Mouse (Mus musculus): ENCODE data around the gene Gm10100. TPM values are rescaled to one million over a fixed set of nuclear protein-coding genes. Genes with fewer than 3 reads are reported as not detected.
"Not testable (repeated sequence)": the region's sequence is repeated elsewhere in the genome, so short reads cannot be mapped to it uniquely, and the experiment has no call there.

Gm10100 gene
- polyA plus RNA-seq, 1 experiment from 2014 or later: not detected

GRCm38 (mm10) chr10:77715507-77715906, 10.8 kb upstream of the Gm10100 start, which contains the start of gene Gm10142:
TSS of gene Gm10142 (plus strand) at chr10:77715807.
- WGBS: 88% methylated on average over 1 of the region's 1 CpGs

DNA sequence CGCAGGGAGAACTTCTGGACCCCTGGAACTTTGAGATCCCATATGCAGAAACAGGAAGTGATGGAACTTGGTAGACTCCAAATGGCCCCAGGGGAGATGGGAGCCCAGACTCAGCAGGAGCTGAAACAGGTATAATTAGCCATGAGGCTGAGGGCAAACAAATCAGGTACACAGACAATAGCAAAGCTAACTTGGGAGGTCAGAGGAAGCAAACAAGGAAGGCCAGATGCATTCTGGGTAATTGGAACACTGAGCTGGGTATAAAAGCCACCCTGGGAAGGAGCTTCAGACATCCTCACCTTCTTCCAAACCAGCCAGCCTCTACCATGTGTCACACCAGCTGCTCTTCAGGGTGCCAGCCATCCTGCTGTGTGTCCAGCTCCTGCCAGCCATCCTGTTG, 6.0 kb upstream of the Gm10100 start, which contains the start of gene Krtap12-1:
TSS of gene Krtap12-1 (plus strand) at position 301 of the 400 bp plus-strand sequence.
- 72% methylated on average over 1 of the region's 1 CpGs for WGBS
- H3K36me3 ChIP-seq; H3K4me3 ChIP-seq (replicated peaks); H3K4me1 ChIP-seq; H3K27me3 ChIP-seq (replicated peaks); H3K9ac ChIP-seq; ATAC-seq (ENCODE audit: insufficient read depth, low FRiP score, low read depth); H3K9me3 ChIP-seq; H3K4me2 ChIP-seq; H3K27ac ChIP-seq: not testable (repeated sequence)

More at GRCm38 (mm10) chr10:77715507-77715906, 10.8 kb upstream of the Gm10100 start, which contains the start of gene Gm10142:
- H3K4me1 ChIP-seq: no peaks in the 10 kb centered on the region
- no peaks in the 10 kb centered on the region for H3K36me3 ChIP-seq
- no peak within 1 kb of the TSS for H3K27ac ChIP-seq
- no peak within 1 kb of the TSS for H3K4me2 ChIP-seq
- ATAC-seq (ENCODE audit: insufficient read depth, low FRiP score, low read depth): no peak
- no peak within 1 kb of the TSS for H3K9ac ChIP-seq
- no peak within 1 kb of the TSS for H3K4me3 ChIP-seq (replicated peaks)
- H3K27me3 ChIP-seq (replicated peaks): no peaks in the 10 kb centered on the region
- no peaks in the 10 kb centered on the region for H3K9me3 ChIP-seq

GRCm38 (mm10) chr10:77724855-77725254, 1.4 kb upstream of the Gm10100 start:
- no peak overlapping the region for H3K27ac ChIP-seq
- no peak overlapping the region for H3K4me2 ChIP-seq
- H3K36me3 ChIP-seq: no peaks in the 10 kb centered on the region
- no peak overlapping the region for H3K9ac ChIP-seq
- H3K4me3 ChIP-seq (replicated peaks): no peak overlapping the region
- 77% methylated on average over 8 of the region's 8 CpGs for WGBS
- ATAC-seq (ENCODE audit: insufficient read depth, low FRiP score, low read depth): no peak
- no peaks in the 10 kb centered on the region for H3K4me1 ChIP-seq
- no peaks in the 10 kb centered on the region for H3K9me3 ChIP-seq
- no peaks in the 10 kb centered on the region for H3K27me3 ChIP-seq (replicated peaks)

- Histone ChIP-seq H3K27ac (no peak overlapping the region), H3K36me3 (no peaks in the 10 kb centered on the region), H3K4me3 (replicated peaks) (no peak overlapping the region), H3K4me1 (no peaks in the 10 kb centered on the region), H3K27me3 (replicated peaks) (no peaks in the 10 kb centered on the region), H3K9me3 (no peaks in the 10 kb centered on the region), H3K9ac (no peak overlapping the region), H3K4me2 (no peak overlapping the region)
- 57% methylated on average over 4 of the region's 4 CpGs for WGBS
- ATAC-seq (ENCODE audit: insufficient read depth, low FRiP score, low read depth): no peak
These were observed 2.0 kb downstream of the Gm10100 start for GRCm38 (mm10) chr10:77728280-77728679.

DNA sequence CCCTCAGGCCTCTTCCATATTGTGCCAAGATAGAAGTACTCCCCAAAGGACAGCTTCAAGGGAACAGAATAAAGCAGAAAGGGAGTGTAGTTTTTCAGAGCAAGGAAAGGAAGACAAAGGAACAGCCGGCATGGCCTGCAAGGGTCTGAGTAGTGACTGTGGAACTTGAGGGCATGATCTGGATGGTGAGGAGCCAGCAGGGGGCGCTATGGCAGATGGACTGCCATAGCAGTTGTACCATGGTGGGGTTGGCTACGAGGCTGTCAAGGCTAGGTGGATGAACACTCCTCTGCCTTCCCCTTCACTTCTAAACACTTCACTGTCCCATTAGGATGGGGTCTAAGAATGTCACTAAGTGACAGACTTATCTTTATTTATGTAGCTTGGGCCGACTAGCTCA, 3.0 kb downstream of the Gm10100 start:
- no peak for ATAC-seq (ENCODE audit: insufficient read depth, low FRiP score, low read depth)
- H3K9me3 ChIP-seq: no peaks in the 10 kb centered on the region
- H3K36me3 ChIP-seq: no peaks in the 10 kb centered on the region
- H3K4me3 ChIP-seq (replicated peaks): no peak overlapping the region
- no peak overlapping the region for H3K27ac ChIP-seq
- WGBS: 36% methylated on average over 4 of the region's 4 CpGs
- H3K9ac ChIP-seq: no peak overlapping the region
- no peaks in the 10 kb centered on the region for H3K4me1 ChIP-seq
- H3K4me2 ChIP-seq: no peak overlapping the region
- no peaks in the 10 kb centered on the region for H3K27me3 ChIP-seq (replicated peaks)

GRCm38 (mm10) chr10:77735928-77736327, 9.6 kb downstream of the Gm10100 start:
- 91% methylated on average over 1 of the region's 1 CpGs for WGBS
- H3K9ac ChIP-seq: no peak overlapping the region
- no peak for ATAC-seq (ENCODE audit: insufficient read depth, low FRiP score, low read depth)
- H3K27ac ChIP-seq: no peak overlapping the region
- H3K4me3 ChIP-seq (replicated peaks): no peak overlapping the region
- no peaks in the 10 kb centered on the region for H3K4me1 ChIP-seq
- H3K9me3 ChIP-seq: no peaks in the 10 kb centered on the region
- H3K36me3 ChIP-seq: no peaks in the 10 kb centered on the region
- no peak overlapping the region for H3K4me2 ChIP-seq
- H3K27me3 ChIP-seq (replicated peaks): no peaks in the 10 kb centered on the region

DNA sequence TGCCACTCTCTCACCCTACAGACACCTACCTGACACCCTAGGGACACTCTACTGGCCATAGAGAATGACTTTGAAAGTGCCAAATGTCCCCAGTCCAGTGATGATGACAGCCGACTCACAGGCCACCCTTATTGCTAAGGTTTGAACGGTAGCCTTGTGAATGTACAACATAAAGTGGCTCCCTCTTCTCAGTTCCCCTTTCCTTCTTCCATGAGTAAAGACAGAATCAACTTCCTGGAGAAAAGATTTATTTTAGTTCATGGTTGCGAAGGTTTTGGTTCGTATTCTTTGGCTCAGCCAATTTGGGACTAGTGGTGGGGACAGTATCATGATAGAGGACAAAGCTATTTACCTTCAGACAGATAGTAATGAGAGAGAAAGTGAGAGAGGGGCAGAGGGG, 12.6 kb downstream of the Gm10100 start:
- no peaks in the 10 kb centered on the region for H3K36me3 ChIP-seq
- H3K9ac ChIP-seq: no peak overlapping the region
- no peaks in the 10 kb centered on the region for H3K27me3 ChIP-seq (replicated peaks)
- no peak overlapping the region for H3K27ac ChIP-seq
- no peaks in the 10 kb centered on the region for H3K4me1 ChIP-seq
- 85% methylated on average over 4 of the region's 4 CpGs for WGBS
- no peak overlapping the region for H3K4me3 ChIP-seq (replicated peaks)
- H3K9me3 ChIP-seq: no peaks in the 10 kb centered on the region
- no peak overlapping the region for H3K4me2 ChIP-seq
- ATAC-seq (ENCODE audit: insufficient read depth, low FRiP score, low read depth): no peak

- not testable (repeated sequence) for H3K4me1 ChIP-seq; ATAC-seq (ENCODE audit: insufficient read depth, low FRiP score, low read depth); H3K4me3 ChIP-seq (replicated peaks); H3K36me3 ChIP-seq; H3K4me2 ChIP-seq; H3K9me3 ChIP-seq; H3K9ac ChIP-seq; H3K27me3 ChIP-seq (replicated peaks); H3K27ac ChIP-seq
- WGBS: 53% methylated on average over 5 of the region's 5 CpGs
These were observed 15.8 kb downstream of the Gm10100 start, which contains the start of gene Gm18596 for GRCm38 (mm10) chr10:77741924-77742688. TSS of gene Gm18596 (minus strand) at chr10:77742638.

DNA sequence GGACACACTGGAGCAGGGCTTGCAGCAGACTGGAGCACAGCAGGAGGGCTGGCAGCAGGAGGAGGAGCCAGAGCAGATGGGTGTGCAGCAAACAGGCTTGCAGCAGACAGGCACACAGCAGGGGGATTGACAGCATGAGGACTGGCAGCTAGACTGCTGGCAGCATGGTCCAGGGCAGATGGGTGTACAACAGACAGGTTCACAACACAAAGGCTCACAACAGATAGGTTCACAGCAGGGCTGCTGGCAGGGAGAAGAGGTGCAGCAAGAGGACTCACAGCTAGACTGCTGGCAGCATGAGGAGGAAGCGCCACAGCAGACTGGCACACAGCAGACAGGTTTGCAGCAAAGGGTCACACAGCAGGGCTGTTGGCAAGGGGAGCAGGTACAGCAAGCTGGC, 24.4 kb downstream of the Gm10100 start:
- not testable (repeated sequence) for H3K36me3 ChIP-seq; H3K27ac ChIP-seq; H3K9ac ChIP-seq; H3K27me3 ChIP-seq (replicated peaks); H3K4me2 ChIP-seq; H3K9me3 ChIP-seq; H3K4me3 ChIP-seq (replicated peaks); ATAC-seq (ENCODE audit: insufficient read depth, low FRiP score, low read depth); H3K4me1 ChIP-seq
- WGBS: 80% methylated on average over 1 of the region's 1 CpGs

GRCm38 (mm10) chr10:77751254-77751653, 25.0 kb downstream of the Gm10100 start, which contains the start of gene Gm9736:
TSS of gene Gm9736 (minus strand) at chr10:77751354.
- H3K4me2 ChIP-seq; ATAC-seq (ENCODE audit: insufficient read depth, low FRiP score, low read depth); H3K4me1 ChIP-seq; H3K4me3 ChIP-seq (replicated peaks); H3K9me3 ChIP-seq; H3K27me3 ChIP-seq (replicated peaks); H3K9ac ChIP-seq; H3K36me3 ChIP-seq; H3K27ac ChIP-seq: not testable (repeated sequence)
- WGBS: 62% methylated on average over 1 of the region's 1 CpGs

GRCm38 (mm10) chr10:77752312-77752711, 26.0 kb downstream of the Gm10100 start:
- H3K4me2 ChIP-seq; H3K4me1 ChIP-seq; H3K9ac ChIP-seq; ATAC-seq (ENCODE audit: insufficient read depth, low FRiP score, low read depth); H3K9me3 ChIP-seq; H3K27me3 ChIP-seq (replicated peaks); H3K36me3 ChIP-seq; H3K27ac ChIP-seq; H3K4me3 ChIP-seq (replicated peaks): not testable (repeated sequence)
- WGBS: 46% methylated on average over 3 of the region's 3 CpGs

- no peaks in the 10 kb centered on the region for H3K4me1 ChIP-seq
- no peak overlapping the region for H3K4me2 ChIP-seq
- H3K4me3 ChIP-seq (replicated peaks): no peak overlapping the region
- H3K27ac ChIP-seq: no peak overlapping the region
- no peaks in the 10 kb centered on the region for H3K9me3 ChIP-seq
- no peak overlapping the region for H3K9ac ChIP-seq
- H3K36me3 ChIP-seq: no peaks in the 10 kb centered on the region
- no peak for ATAC-seq (ENCODE audit: insufficient read depth, low FRiP score, low read depth)
- H3K27me3 ChIP-seq (replicated peaks): no peaks in the 10 kb centered on the region
These were observed 27.2 kb downstream of the Gm10100 start for GRCm38 (mm10) chr10:77753448-77753847.

All from stomach, embryonic 15.5 days (tissue).